Mouse (Mus musculus): ENCODE measurements at regions not wholly inside any gene's neighbourhood (a gene's known extent, or its start where the extent isn't known, plus 50 kb on each side); places are given as distances from the start of the nearest gene placed in this dataset.
A peak's percentile ranks its signal among the peaks of the same experiment; 100 is the strongest.
"Not testable (repeated sequence)": the region's sequence is repeated elsewhere in the genome, so short reads cannot be mapped to it uniquely, and the experiment has no call there.

DNA sequence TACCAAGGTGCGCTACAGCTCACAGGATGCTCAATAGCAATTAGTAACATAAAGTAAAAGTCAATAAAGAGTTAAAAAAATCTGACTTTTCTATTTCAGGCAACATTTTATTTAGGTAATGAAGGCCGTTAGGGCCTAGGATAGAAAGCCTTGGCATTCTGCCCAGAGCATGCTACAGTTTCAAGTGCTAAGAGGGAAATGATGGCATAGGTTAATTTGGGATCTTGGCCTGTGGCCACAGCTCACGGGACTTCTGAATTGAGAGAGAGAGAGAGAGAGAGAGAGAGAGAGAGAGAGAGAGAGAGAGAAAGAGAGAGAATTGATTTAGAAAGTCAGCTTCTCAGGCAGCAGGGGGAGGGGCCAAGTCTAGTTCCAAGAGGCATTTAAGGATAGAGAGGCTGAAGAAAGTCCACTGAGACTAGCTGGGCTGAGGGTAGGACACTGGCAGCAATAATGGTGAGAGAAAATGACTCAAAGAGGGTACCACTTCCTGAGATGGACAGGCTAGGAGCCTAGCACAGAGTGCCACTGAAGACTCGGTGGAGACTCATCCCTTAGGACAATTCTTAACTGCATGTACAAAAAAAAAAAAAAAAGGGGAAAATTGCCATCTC, 52.6 kb upstream of the Klf14 start:
- peaks cover 3% of the 10 kb centered on the region; the same call in 1 of the 2 replicates for H3K4me1 ChIP-seq (replicated peaks)
- H3K36me3 ChIP-seq: no peaks in the 10 kb centered on the region
- no peak overlapping the region for H3K4me3 ChIP-seq (replicated peaks)
- H3K9ac ChIP-seq: no peak overlapping the region
- no peaks in the 10 kb centered on the region for H3K9me3 ChIP-seq (replicated peaks)
- no peaks in the 10 kb centered on the region for H3K27me3 ChIP-seq
- DNase-seq (no peak), ATAC-seq (ENCODE audit: low read depth) (no peak)
- no peak overlapping the region for H3K27ac ChIP-seq
- no peak overlapping the region for H3K4me2 ChIP-seq
- 56% methylated on average over 4 of the region's 4 CpGs for WGBS (ENCODE audit: insufficient replicate concordance)

DNA sequence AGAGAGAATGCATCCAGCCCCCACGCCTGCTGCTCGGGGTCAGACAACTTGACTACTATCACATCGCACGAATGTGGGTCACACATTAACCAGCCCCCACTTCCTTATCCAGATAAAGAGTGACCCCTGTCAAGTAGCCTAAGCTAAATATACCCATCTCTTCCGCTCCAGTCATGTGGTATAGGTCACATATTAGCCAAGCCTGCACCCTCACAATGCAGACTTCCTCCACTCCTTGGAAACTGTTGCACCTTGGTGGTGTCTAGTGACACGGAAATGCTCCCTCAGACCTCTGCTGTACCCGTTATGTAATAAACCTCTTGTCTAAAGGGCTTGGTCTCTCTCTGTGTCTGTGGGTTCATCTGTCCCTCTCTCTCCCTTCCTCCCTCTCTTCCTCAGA, 57.7 kb upstream of the Klf14 start:
- H3K27me3 ChIP-seq: no peaks in the 10 kb centered on the region
- H3K27ac ChIP-seq: no peak overlapping the region
- H3K4me2 ChIP-seq: no peak overlapping the region
- DNase-seq: no peak
- no peaks in the 10 kb centered on the region for H3K36me3 ChIP-seq
- H3K4me3 ChIP-seq (replicated peaks): no peak overlapping the region
- no peaks in the 10 kb centered on the region for H3K9me3 ChIP-seq (replicated peaks)
- WGBS (ENCODE audit: insufficient replicate concordance): 20% methylated on average over 7 of the region's 7 CpGs
- no peak overlapping the region for H3K9ac ChIP-seq
- peaks cover 5% of the 10 kb centered on the region; the same call in 1 of the 2 replicates for H3K4me1 ChIP-seq (replicated peaks)
- ATAC-seq (ENCODE audit: low read depth): no peak

DNA sequence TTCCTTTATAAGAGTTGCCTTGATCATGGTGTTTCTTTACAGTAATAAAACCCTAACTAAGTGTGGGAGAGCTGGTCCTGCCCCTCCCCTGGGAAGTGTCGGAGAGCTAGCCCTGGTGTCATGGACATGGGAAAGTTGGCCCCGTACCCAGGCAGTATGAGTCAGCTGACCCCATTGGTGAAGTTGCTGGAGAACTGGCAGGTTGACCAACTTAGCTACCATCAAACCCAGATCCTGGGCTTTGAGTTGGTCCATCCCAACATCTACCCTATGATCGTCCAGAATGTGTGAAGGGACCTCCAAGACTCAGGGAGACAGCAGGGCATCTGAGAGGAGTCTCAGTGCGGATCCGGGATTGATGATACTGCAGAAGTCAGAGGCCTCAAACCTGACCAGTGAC, 62.9 kb upstream of the Klf14 start:
- H3K27me3 ChIP-seq: no peaks in the 10 kb centered on the region
- H3K36me3 ChIP-seq: no peaks in the 10 kb centered on the region
- DNase-seq (no peak), ATAC-seq (ENCODE audit: low read depth) (no peak)
- no peak overlapping the region for H3K4me2 ChIP-seq
- no peak overlapping the region for H3K9ac ChIP-seq
- H3K4me3 ChIP-seq (replicated peaks): no peak overlapping the region
- H3K27ac ChIP-seq: no peak overlapping the region
- no peaks in the 10 kb centered on the region for H3K4me1 ChIP-seq (replicated peaks)
- 73% methylated on average over 5 of the region's 5 CpGs for WGBS (ENCODE audit: insufficient replicate concordance)
- no peaks in the 10 kb centered on the region for H3K9me3 ChIP-seq (replicated peaks)

- no peak overlapping the region for H3K4me2 ChIP-seq
- H3K27me3 ChIP-seq: no peaks in the 10 kb centered on the region
- H3K36me3 ChIP-seq: no peaks in the 10 kb centered on the region
- no peak overlapping the region for H3K27ac ChIP-seq
- 78% methylated on average over 9 of the region's 9 CpGs for WGBS (ENCODE audit: insufficient replicate concordance)
- no peaks in the 10 kb centered on the region for H3K4me1 ChIP-seq (replicated peaks)
- H3K9me3 ChIP-seq (replicated peaks): no peaks in the 10 kb centered on the region
- H3K9ac ChIP-seq: no peak overlapping the region
- no peak overlapping the region for H3K4me3 ChIP-seq (replicated peaks)
- ATAC-seq (ENCODE audit: low read depth) (no peak), DNase-seq (no peak)
These were observed 70.9 kb upstream of the Klf14 start for GRCm38 (mm10) chr6:31029777-31030176.

- DNase-seq (no peak), ATAC-seq (ENCODE audit: low read depth) (no peak)
- Histone ChIP-seq H3K27ac (no peak overlapping the region), H3K27me3 (no peaks in the 10 kb centered on the region), H3K4me3 (replicated peaks) (no peak overlapping the region), H3K36me3 (no peaks in the 10 kb centered on the region), H3K9me3 (replicated peaks) (no peaks in the 10 kb centered on the region), H3K4me1 (replicated peaks) (no peaks in the 10 kb centered on the region), H3K9ac (no peak overlapping the region), H3K4me2 (no peak overlapping the region)
- WGBS (ENCODE audit: insufficient replicate concordance): 78% methylated on average over 7 of the region's 7 CpGs
These were observed 72.1 kb upstream of the Klf14 start for GRCm38 (mm10) chr6:31031022-31031421.

GRCm38 (mm10) chr6:31032147-31032546, 73.3 kb upstream of the Klf14 start:
- 61% methylated on average over 4 of the region's 4 CpGs for WGBS (ENCODE audit: insufficient replicate concordance)
- Histone ChIP-seq H3K27me3 (no peaks in the 10 kb centered on the region), H3K4me2 (no peak overlapping the region), H3K36me3 (no peaks in the 10 kb centered on the region), H3K9ac (no peak overlapping the region), H3K4me1 (replicated peaks) (no peaks in the 10 kb centered on the region), H3K27ac (no peak overlapping the region), H3K4me3 (replicated peaks) (no peak overlapping the region), H3K9me3 (replicated peaks) (no peaks in the 10 kb centered on the region)
- ATAC-seq (ENCODE audit: low read depth) (no peak), DNase-seq (no peak)

GRCm38 (mm10) chr6:31032980-31033608, 74.2 kb upstream of the Klf14 start:
- Histone ChIP-seq H3K4me1 (replicated peaks) (no peaks in the 10 kb centered on the region), H3K9me3 (replicated peaks) (no peaks in the 10 kb centered on the region), H3K4me2 (no peak overlapping the region), H3K9ac (no peak overlapping the region), H3K4me3 (replicated peaks) (no peak overlapping the region), H3K27ac (no peak overlapping the region), H3K36me3 (no peaks in the 10 kb centered on the region), H3K27me3 (no peaks in the 10 kb centered on the region)
- ATAC-seq (ENCODE audit: low read depth) (no peak), DNase-seq (peak; percentile 10)
- 9% methylated on average over 12 of the region's 12 CpGs for WGBS (ENCODE audit: insufficient replicate concordance)

DNA sequence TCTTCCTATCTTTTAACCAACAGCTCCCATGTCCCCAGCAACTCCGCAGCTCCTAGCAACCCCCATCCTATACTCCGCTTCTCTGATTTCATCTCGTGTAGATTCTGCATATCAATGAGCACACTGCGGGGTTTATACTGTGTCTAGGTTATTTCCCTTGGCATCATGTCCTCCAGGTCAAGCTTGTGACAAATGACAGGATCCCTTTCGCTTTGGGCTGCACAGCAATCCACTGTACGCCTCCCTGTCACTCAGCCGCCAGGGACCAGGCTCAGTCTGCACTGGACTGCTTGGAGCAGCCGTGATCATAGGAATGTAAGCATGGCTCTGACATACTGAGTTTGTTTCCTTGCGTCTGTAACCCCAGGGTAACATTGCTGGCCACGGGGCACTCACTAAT, 75.9 kb upstream of the Klf14 start:
- Histone ChIP-seq H3K9ac (no peak overlapping the region), H3K27me3 (no peaks in the 10 kb centered on the region), H3K4me2 (no peak overlapping the region), H3K9me3 (replicated peaks) (no peaks in the 10 kb centered on the region), H3K4me3 (replicated peaks) (no peak overlapping the region), H3K27ac (no peak overlapping the region), H3K4me1 (replicated peaks) (no peaks in the 10 kb centered on the region), H3K36me3 (no peaks in the 10 kb centered on the region)
- no peak for DNase-seq
- no peak for ATAC-seq (ENCODE audit: low read depth)
- 68% methylated on average over 10 of the region's 10 CpGs for WGBS (ENCODE audit: insufficient replicate concordance)

- 65% methylated on average over 20 of the region's 20 CpGs for WGBS (ENCODE audit: insufficient replicate concordance)
- H3K4me2 ChIP-seq: no peak overlapping the region
- no peak for ATAC-seq (ENCODE audit: low read depth)
These were observed 79.0 kb upstream of the Klf14 start for GRCm38 (mm10) chr6:31037801-31038395.

DNA sequence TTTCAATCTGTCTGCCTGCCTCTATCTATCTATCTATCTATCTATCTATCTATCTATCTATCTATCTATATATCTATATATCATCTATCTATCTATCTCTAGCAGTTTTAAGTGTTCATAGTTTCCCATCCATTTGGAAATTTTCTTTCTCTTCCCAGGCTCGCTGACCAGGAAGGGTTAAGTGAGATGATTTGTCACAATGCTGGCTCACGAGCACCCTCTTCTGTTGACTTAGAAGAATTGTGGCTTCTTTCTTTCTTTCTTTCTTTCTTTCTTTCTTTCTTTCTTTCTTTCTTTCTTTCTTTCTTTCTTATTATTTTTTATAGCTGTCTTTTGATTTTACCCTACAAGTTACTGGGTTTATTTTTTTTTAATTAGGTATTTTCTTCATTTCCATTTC, 79.6 kb upstream of the Klf14 start:
- not testable (repeated sequence) for H3K27me3 ChIP-seq; H3K9me3 ChIP-seq (replicated peaks); H3K36me3 ChIP-seq; H3K9ac ChIP-seq; H3K4me3 ChIP-seq (replicated peaks); H3K4me1 ChIP-seq (replicated peaks); DNase-seq; H3K27ac ChIP-seq; H3K4me2 ChIP-seq; ATAC-seq (ENCODE audit: low read depth)
- WGBS (ENCODE audit: insufficient replicate concordance): 1% methylated on average over 2 of the region's 2 CpGs

More at GRCm38 (mm10) chr6:31037801-31038395, 79.0 kb upstream of the Klf14 start:
- DNase-seq: no peak
- Histone ChIP-seq H3K9ac (no peak overlapping the region), H3K4me3 (replicated peaks) (no peak overlapping the region), H3K27ac (no peak overlapping the region), H3K9me3 (replicated peaks) (no peaks in the 10 kb centered on the region), H3K27me3 (no peaks in the 10 kb centered on the region), H3K36me3 (no peaks in the 10 kb centered on the region), H3K4me1 (replicated peaks) (no peaks in the 10 kb centered on the region)

- no peak for DNase-seq
- Histone ChIP-seq H3K4me2 (no peak overlapping the region), H3K4me1 (replicated peaks) (no peaks in the 10 kb centered on the region), H3K9ac (no peak overlapping the region), H3K27ac (no peak overlapping the region), H3K9me3 (replicated peaks) (no peaks in the 10 kb centered on the region), H3K4me3 (replicated peaks) (no peak overlapping the region), H3K36me3 (no peaks in the 10 kb centered on the region), H3K27me3 (no peaks in the 10 kb centered on the region)
- ATAC-seq (ENCODE audit: low read depth): no peak
- 52% methylated on average over 6 of the region's 6 CpGs for WGBS (ENCODE audit: insufficient replicate concordance)
These were observed 80.6 kb upstream of the Klf14 start for GRCm38 (mm10) chr6:31039485-31039884.

DNA sequence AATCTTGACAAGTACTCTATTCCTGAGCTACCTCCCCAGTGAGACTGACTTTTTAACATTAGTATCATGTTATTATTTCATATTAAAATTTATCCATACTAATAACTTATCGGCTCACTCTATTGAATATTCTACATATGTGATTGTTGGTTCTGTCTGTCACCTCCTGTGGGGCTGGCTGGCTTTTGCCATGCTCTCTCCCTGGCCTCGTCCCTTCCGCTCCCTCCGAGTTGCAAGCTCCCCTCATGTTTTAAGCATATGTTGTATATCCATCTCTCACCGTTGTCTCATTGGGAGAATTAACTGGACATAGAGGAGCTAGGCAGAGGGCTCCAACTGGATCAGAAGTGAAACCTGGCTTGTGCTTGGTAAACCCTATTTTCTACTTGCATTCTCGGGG, 81.9 kb upstream of the Klf14 start:
- H3K4me2 ChIP-seq: no peak overlapping the region
- no peaks in the 10 kb centered on the region for H3K9me3 ChIP-seq (replicated peaks)
- H3K9ac ChIP-seq: no peak overlapping the region
- ATAC-seq (ENCODE audit: low read depth): no peak
- H3K27ac ChIP-seq: no peak overlapping the region
- no peaks in the 10 kb centered on the region for H3K4me1 ChIP-seq (replicated peaks)
- no peak for DNase-seq
- H3K36me3 ChIP-seq: no peaks in the 10 kb centered on the region
- H3K27me3 ChIP-seq: no peaks in the 10 kb centered on the region
- H3K4me3 ChIP-seq (replicated peaks): no peak overlapping the region
- WGBS (ENCODE audit: insufficient replicate concordance): 75% methylated on average over 6 of the region's 6 CpGs

Measured in liver, embryonic 13.5 days (tissue).